Mouse (Mus musculus) gastrocnemius, postnatal 4 days (tissue): ENCODE results near the gene Cnot2. TPM values are rescaled to one million over a fixed set of nuclear protein-coding genes. Genes with fewer than 3 reads are reported as not detected.

Experiments
- DNase-seq, 2 experiments: peaks; one replicate each; pipeline ENCODE4 v3.0.0; 2021 to 2022; ENCODE audit warnings: low spot score in 2 of 2, mixed read lengths in 2 of 2
- microRNA-seq: library from miRNA; unstranded; fragments of <30 nt; microRNA quantifications from one replicate; pipeline ENCODE4 v1.2.0, GENCODE M21; 2021
- total RNA-seq, 2 experiments: library from RNA; stranded (reverse); gene quantifications; 2 replicates each; pipeline ENCODE4 v1.2.3; 2021

Cnot2 gene
- total RNA-seq, 2 experiments from 2014 or later: 64.4 to 70.6 TPM

DNA sequence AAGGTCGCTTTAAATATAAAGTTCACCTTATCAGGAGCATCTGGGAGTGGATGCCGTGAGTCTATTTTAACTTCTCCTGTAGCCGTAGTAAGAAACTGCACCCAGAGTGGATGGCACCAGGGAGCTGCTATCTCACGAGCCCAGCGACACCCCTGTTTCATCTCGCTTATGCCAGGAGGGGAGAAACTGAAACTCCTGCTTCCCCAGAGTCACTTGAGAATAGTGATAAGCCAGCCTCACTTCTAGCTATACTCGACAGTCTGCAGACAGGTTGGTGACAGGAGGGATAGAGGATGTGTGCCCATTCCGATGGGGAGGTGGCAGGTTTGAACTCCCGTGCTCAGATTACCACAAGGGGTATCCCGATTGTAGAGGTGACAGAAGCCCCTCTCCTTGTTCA, 141.2 kb downstream of the Cnot2 start:
- DNase-seq: no peak

DNA sequence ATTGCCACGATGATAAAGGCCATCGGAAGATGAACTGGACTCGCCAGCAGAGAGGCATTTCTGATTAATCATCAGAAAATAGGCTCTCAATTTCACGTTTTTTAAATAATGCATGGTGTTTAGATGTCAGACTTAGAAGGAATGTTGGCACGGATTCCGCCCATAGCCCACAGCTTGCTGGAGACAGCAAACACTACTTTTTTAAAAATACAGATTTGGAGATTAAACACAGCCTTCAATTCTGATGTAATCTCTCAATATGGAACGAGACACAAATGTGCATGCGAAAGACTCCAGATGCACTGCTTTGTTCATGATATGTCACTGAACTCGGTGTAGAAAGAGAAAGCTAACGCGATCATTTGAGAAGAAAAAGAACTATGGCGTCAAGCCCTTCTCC, 145.9 kb downstream of the Cnot2 start:
- DNase-seq: no peak

Small RNA genes within 50 kb of the gene (microRNA-seq; reads per million reads assigned to microRNA genes)
- gene Gm25190: not detected

Other genes starting within 250 kb of the Cnot2 start
- 1 to 10 TPM; 3.0 to 4.5 TPM for gene Kcnmb4, start 107.6 kb downstream of the Cnot2 start, total RNA-seq